Mouse (Mus musculus): ENCODE results near the gene P2ry10. TPM values are rescaled to one million over a fixed set of nuclear protein-coding genes. Genes with fewer than 3 reads are reported as not detected.
A peak's percentile ranks its signal among the peaks of the same experiment; 100 is the strongest.

Gene P2ry10
- polyA plus RNA-seq, 1 experiment, result 53.0 TPM

GRCm38 (mm10) chrX:107149391-107149993 is 61.2 kb downstream of the P2ry10 start:
- H3K4me1 ChIP-seq (replicated peaks; ENCODE audit: control insufficient read depth, insufficient read depth, low read length), result peaks cover 4% of the 10 kb centered on the region
- no peak overlapping the region; the same call in 1 of the 2 replicates for H3K27ac ChIP-seq (ENCODE audit: control insufficient read depth, insufficient read depth, low read length)
- no peak overlapping the region for H3K4me3 ChIP-seq (ENCODE audit: control insufficient read depth, insufficient read depth, low read length)
- 5% methylated on average over 4 of the region's 4 CpGs for WGBS
- TF ChIP-seq CTCF (IDR thresholded peaks at IDR 0.05; ENCODE audit: borderline replicate concordance, control insufficient read depth, extremely low read depth, insufficient read depth, low read length, poor library complexity) (no peak), POLR2A (IDR thresholded peaks at IDR 0.05; ENCODE audit: control insufficient read depth, extremely low read depth, insufficient read depth, low read length, poor library complexity) (no peak)
- H3K36me3 ChIP-seq (ENCODE audit: control insufficient read depth, insufficient read depth, low read length), result no peaks in the 10 kb centered on the region
- no peak for DNase-seq
- H3K27me3 ChIP-seq (ENCODE audit: control insufficient read depth, insufficient read depth, low read length), result no peaks in the 10 kb centered on the region

- Histone ChIP-seq H3K27ac (ENCODE audit: control insufficient read depth, insufficient read depth, low read length) (peak overlapping the region; percentile 11; the same call in 1 of the 2 replicates), H3K4me3 (ENCODE audit: control insufficient read depth, insufficient read depth, low read length) (no peak overlapping the region), H3K36me3 (ENCODE audit: control insufficient read depth, insufficient read depth, low read length) (no peaks in the 10 kb centered on the region), H3K27me3 (ENCODE audit: control insufficient read depth, insufficient read depth, low read length) (no peaks in the 10 kb centered on the region), H3K4me1 (replicated peaks; ENCODE audit: control insufficient read depth, insufficient read depth, low read length) (peaks cover 4% of the 10 kb centered on the region)
- TF ChIP-seq POLR2A (IDR thresholded peaks at IDR 0.05; ENCODE audit: control insufficient read depth, extremely low read depth, insufficient read depth, low read length, poor library complexity) (no peak), CTCF (IDR thresholded peaks at IDR 0.05; ENCODE audit: borderline replicate concordance, control insufficient read depth, extremely low read depth, insufficient read depth, low read length, poor library complexity) (no peak)
- 20% methylated on average over 5 of the region's 5 CpGs for WGBS
- DNase-seq, result no peak
These were observed 61.7 kb downstream of the P2ry10 start for GRCm38 (mm10) chrX:107150027-107150426.

GRCm38 (mm10) chrX:107150752-107151515 is 62.6 kb downstream of the P2ry10 start:
- Histone ChIP-seq H3K27ac (ENCODE audit: control insufficient read depth, insufficient read depth, low read length) (peak overlapping the region; percentile 95), H3K4me3 (ENCODE audit: control insufficient read depth, insufficient read depth, low read length) (peak overlapping the region; percentile 41), H3K4me1 (replicated peaks; ENCODE audit: control insufficient read depth, insufficient read depth, low read length) (peaks cover 4% of the 10 kb centered on the region), H3K36me3 (ENCODE audit: control insufficient read depth, insufficient read depth, low read length) (no peaks in the 10 kb centered on the region), H3K27me3 (ENCODE audit: control insufficient read depth, insufficient read depth, low read length) (no peaks in the 10 kb centered on the region)
- WGBS, result 8% methylated on average over 4 of the region's 4 CpGs
- peak; percentile 33 for DNase-seq
- TF ChIP-seq POLR2A (IDR thresholded peaks at IDR 0.05; ENCODE audit: control insufficient read depth, extremely low read depth, insufficient read depth, low read length, poor library complexity) (no peak), CTCF (IDR thresholded peaks at IDR 0.05; ENCODE audit: borderline replicate concordance, control insufficient read depth, extremely low read depth, insufficient read depth, low read length, poor library complexity) (no peak)

Other genes with a start within 250 kb of the P2ry10 start
- gene Rtl3, start 247.8 kb upstream of the P2ry10 start, polyA plus RNA-seq (2012; rRNA removed), result 0.11 and 0.24 TPM in 2 replicates
- gene Lpar4, start 167.9 kb upstream of the P2ry10 start, polyA plus RNA-seq (2012; rRNA removed), result 0.22 and 0.38 TPM in 2 replicates
- 22.7 and 25.2 TPM in 2 replicates for gene P2ry10b, start 60.4 kb downstream of the P2ry10 start, polyA plus RNA-seq (2012; rRNA removed)
- 3.7 and 3.9 TPM in 2 replicates for gene Gpr174, start 167.4 kb downstream of the P2ry10 start, polyA plus RNA-seq (2012; rRNA removed)